Mouse (Mus musculus): Measurements from ENCODE around the gene Ppp2r5e. TPM values are rescaled to one million over a fixed set of nuclear protein-coding genes. Genes with fewer than 3 reads are reported as not detected.

Ppp2r5e gene
- polyA plus RNA-seq, 1 experiment from 2014 or later = 7.9 TPM

DNA sequence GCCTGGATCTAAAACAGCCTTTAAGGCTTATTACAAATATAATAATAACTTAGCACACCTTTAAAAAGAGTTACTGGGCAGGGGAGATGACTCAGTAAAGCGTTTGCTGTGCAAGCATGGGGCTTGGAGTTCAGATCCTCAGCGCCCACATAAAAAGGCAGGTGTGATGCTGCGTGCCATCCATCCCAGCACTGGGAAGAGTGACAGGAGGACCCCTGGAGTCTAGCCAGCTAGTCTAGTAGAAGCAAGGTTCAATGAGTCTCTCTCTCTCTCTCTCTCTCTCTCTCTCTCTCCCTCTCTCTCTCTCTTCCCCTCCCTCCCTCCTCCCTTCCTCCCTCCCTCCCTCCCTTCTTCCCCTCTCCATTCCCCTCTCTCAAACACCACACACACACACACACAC is 19.5 kb upstream of the Ppp2r5e start:
- no peaks in the 10 kb centered on the region for H3K9me3 ChIP-seq (replicated peaks)
- WGBS (ENCODE audit: insufficient replicate concordance) = 56% methylated on average over 3 of the region's 3 CpGs
- no peak overlapping the region for H3K9ac ChIP-seq
- H3K4me3 ChIP-seq = no peak overlapping the region
- H3K4me1 ChIP-seq = peaks cover 6% of the 10 kb centered on the region; the same call in 1 of the 2 replicates
- no peak for ATAC-seq
- H3K36me3 ChIP-seq = no peaks in the 10 kb centered on the region
- H3K4me2 ChIP-seq = peak overlapping the region; percentile 51; the same call in 1 of the 2 replicates
- H3K27ac ChIP-seq = no peak overlapping the region
- H3K27me3 ChIP-seq (replicated peaks) = peaks cover 22% of the 10 kb centered on the region

DNA sequence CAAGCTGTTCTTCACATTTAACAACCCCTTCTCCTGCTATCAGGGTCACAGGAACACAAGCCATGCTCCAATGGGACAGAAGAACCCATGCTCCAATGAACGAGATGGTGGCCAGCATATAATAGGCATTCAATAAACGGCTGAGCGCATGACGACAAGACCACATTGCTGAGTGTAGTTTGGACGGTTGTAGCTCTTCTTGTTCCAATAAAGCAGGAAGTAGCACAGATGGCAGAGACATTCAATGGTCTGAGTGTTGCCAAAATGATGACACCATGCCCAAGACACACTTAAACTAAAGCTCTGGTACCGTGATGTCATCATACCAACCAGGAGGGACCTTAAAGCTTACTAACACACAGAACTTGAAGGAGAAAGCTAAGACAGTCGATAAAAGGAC is 16.7 kb upstream of the Ppp2r5e start:
- ATAC-seq = no peak
- WGBS (ENCODE audit: insufficient replicate concordance) = 71% methylated on average over 7 of the region's 7 CpGs
- H3K9ac ChIP-seq = no peak overlapping the region

DNA sequence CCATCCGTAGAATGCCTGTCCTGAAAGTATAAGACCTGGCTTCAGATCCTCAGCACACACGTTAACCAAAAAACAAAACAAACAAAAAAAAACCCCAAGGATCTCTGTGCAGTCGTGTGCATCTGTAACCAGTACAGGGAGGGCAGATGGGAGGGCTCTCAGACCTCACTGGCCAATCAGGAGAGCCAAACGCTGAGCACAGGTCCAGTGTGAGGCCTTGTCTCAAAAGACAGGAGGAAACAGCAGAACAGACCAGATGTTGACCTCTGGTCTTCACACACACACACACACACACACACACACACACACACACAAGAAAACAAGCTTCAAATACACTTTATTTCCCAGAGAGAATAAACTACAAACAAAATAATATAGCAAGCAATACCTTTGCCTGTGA is 3.4 kb upstream of the Ppp2r5e start:
- no peaks in the 10 kb centered on the region for H3K27me3 ChIP-seq (replicated peaks)
- 28% methylated on average over 4 of the region's 4 CpGs for WGBS (ENCODE audit: insufficient replicate concordance)
- peaks cover 28% of the 10 kb centered on the region for H3K4me1 ChIP-seq
- H3K4me3 ChIP-seq = no peak overlapping the region
- H3K9me3 ChIP-seq (replicated peaks) = no peaks in the 10 kb centered on the region
- 0 out of 2 replicates have a peak overlapping the region, but pooled peaks have one; percentile 14 for H3K27ac ChIP-seq
- no peaks in the 10 kb centered on the region for H3K36me3 ChIP-seq
- peak overlapping the region; percentile 42 for H3K4me2 ChIP-seq
- ATAC-seq = no peak; the same call in 1 of the 2 replicates
- H3K9ac ChIP-seq = no peak overlapping the region

More for the DNA sequence above, 16.7 kb upstream of the Ppp2r5e start:
- Histone ChIP-seq H3K27ac (no peak overlapping the region), H3K4me3 (no peak overlapping the region), H3K4me1 (peaks cover 6% of the 10 kb centered on the region; the same call in 1 of the 2 replicates), H3K36me3 (no peaks in the 10 kb centered on the region), H3K4me2 (no peak overlapping the region), H3K9me3 (replicated peaks) (no peaks in the 10 kb centered on the region), H3K27me3 (replicated peaks) (peaks cover 22% of the 10 kb centered on the region)

DNA sequence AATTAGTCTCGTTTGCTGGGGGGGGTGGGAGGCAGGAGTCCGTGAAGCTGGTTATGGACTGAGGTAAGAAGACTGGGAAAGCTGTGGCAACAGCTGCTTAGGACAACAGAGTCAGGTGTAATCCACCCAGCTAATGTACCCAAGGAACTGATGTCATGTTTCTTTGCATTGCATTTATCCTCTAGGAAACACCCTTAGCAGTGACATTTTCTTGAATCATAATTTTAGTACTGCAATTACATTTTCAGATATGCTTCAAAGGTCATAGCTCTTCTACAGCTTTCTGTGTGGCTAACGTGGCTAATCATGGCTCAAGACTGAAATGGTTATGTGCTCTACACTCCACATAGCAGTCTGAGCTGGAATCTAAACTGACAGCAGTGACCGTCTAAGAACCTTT is 2.9 kb upstream of the Ppp2r5e start:
- no peak overlapping the region for H3K9ac ChIP-seq
- no peaks in the 10 kb centered on the region for H3K27me3 ChIP-seq (replicated peaks)
- H3K36me3 ChIP-seq = no peaks in the 10 kb centered on the region
- no peaks in the 10 kb centered on the region for H3K9me3 ChIP-seq (replicated peaks)
- 68% methylated on average over 4 of the region's 4 CpGs for WGBS (ENCODE audit: insufficient replicate concordance)
- peak overlapping the region; percentile 42 for H3K4me2 ChIP-seq
- 0 out of 2 replicates have a peak overlapping the region, but pooled peaks have one; percentile 14 for H3K27ac ChIP-seq
- H3K4me3 ChIP-seq = no peak overlapping the region
- peaks cover 33% of the 10 kb centered on the region for H3K4me1 ChIP-seq
- no peak for ATAC-seq

DNA sequence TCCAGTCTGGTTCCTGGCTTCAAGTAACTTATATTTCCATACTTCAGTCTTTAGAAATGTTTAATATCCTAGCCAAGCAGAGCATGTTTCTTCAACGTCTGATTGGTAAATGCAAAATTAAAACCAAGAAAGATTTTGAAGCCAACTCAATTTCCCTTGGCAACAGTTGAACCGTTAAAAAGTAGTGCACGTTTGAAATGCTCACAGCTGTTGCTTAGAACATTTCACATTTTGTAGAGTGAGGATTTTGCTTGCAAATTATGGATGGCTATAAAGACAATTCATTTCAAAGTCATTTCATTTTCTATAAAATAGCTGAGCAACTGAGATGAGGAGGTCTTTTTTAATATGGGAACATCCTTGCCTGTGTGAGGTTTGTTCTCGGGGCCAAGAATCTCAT is 1.7 kb upstream of the Ppp2r5e start:
- Histone ChIP-seq H3K9me3 (replicated peaks) (no peaks in the 10 kb centered on the region), H3K27ac (no peak overlapping the region), H3K9ac (no peak overlapping the region), H3K27me3 (replicated peaks) (no peaks in the 10 kb centered on the region), H3K36me3 (peaks cover 6% of the 10 kb centered on the region), H3K4me1 (peaks cover 38% of the 10 kb centered on the region), H3K4me3 (no peak overlapping the region), H3K4me2 (no peak overlapping the region)
- no peak for ATAC-seq
- 81% methylated on average over 4 of the region's 4 CpGs for WGBS (ENCODE audit: insufficient replicate concordance)

DNA sequence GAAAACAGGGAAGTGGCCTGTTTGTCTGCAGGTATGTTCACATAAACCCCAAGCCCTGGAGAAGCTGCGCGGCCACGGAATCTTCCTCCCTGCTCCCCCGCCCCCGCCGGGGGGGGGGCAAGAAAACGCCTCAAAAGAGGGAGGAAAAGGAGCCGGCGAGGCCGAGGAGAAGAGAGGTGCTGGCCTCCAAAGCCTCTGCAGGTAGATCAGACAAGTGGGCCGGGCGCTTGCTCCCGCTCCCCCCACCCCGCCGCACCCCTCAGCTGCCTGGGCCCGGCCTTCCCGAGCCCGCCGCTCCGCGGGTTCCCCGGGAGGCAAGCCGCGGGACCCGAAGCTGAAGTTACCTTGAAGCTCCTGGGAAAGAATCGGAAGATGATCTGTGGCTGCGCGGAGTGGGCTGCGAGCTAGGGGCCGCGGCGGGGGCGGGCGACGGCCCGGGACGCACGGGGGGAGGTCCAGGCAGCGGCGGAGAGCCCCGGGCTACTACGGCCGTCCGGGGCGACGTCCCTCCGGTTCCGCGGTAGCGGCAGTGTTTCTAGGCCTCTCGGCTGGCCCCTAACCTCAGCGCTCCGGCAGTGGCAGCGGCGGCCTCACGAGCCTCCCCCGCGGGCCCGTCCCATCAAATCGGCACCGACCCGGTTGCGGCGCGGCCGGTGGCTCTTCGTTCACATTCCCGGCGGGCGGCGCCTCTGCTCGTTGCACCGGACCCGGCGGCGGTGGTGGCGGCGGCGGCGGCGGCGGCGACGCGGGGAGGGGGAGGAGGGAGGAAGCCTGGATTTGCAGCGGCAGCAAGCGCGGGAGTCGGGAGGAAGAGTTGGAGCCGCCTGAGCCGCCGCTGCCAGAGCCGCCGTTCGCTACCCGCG is 523 bp downstream of the Ppp2r5e start:
- ATAC-seq = peak; percentile 36
- peaks cover 36% of the 10 kb centered on the region for H3K4me1 ChIP-seq
- H3K27ac ChIP-seq = peak overlapping the region; percentile 95
- H3K4me2 ChIP-seq = peak overlapping the region; percentile 96
- H3K9me3 ChIP-seq (replicated peaks) = no peaks in the 10 kb centered on the region
- under 1% methylated on average over 71 of the region's 97 CpGs for WGBS (ENCODE audit: insufficient replicate concordance)
- peak overlapping the region; percentile 100 for H3K4me3 ChIP-seq
- H3K9ac ChIP-seq = peak overlapping the region; percentile 97
- H3K27me3 ChIP-seq (replicated peaks) = no peaks in the 10 kb centered on the region
- peaks cover 23% of the 10 kb centered on the region for H3K36me3 ChIP-seq

DNA sequence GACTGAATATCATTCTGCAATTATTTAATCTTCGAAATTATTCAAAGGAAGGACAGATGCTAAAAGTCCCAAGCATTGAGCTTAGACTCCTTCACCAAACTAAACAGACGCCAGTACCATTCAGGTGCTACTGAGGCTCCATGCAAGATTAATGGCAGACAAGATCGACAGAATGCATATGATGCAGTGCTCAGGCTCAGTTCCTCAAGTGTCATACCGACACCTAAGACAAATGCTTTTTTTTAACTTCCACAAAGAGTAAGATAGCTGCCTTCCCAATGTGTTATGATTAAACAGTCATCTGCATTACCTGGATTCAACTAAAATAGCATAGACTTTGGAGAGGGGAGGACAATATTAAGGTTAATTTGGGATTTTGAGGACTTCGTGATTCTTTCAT is 1.6 kb downstream of the Ppp2r5e start:
- H3K9ac ChIP-seq = peak overlapping the region; percentile 97
- peaks cover 34% of the 10 kb centered on the region for H3K36me3 ChIP-seq
- H3K9me3 ChIP-seq (replicated peaks) = no peaks in the 10 kb centered on the region
- H3K4me1 ChIP-seq = peaks cover 27% of the 10 kb centered on the region
- H3K27me3 ChIP-seq (replicated peaks) = no peaks in the 10 kb centered on the region
- 42% methylated on average over 5 of the region's 5 CpGs for WGBS (ENCODE audit: insufficient replicate concordance)
- peak overlapping the region; percentile 96 for H3K4me2 ChIP-seq
- no peak overlapping the region for H3K27ac ChIP-seq
- ATAC-seq = no peak
- peak overlapping the region; percentile 100 for H3K4me3 ChIP-seq

DNA sequence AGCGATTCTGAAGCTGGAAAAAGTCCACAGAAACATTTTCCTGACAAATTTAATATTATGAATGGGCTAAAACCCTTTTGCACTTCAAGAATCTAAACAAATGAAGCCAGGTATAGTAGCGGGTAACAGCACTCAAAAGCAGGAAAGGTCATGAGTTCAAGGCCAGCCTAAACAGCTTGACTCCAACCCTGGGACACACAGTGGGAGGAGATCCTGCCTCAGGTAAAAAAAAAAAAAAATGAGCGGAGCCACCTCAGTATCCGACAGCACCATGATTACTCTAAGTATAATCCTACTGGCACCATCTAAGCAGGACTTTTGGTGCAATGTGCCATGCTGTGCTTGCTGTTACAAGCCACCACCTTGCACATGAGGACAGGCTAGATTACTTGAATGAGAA is 2.2 kb downstream of the Ppp2r5e start:
- Histone ChIP-seq H3K4me2 (peak overlapping the region; percentile 96), H3K4me3 (peak overlapping the region; percentile 100; the same call in 1 of the 2 replicates), H3K27me3 (replicated peaks) (no peaks in the 10 kb centered on the region), H3K4me1 (peaks cover 21% of the 10 kb centered on the region), H3K9me3 (replicated peaks) (no peaks in the 10 kb centered on the region), H3K9ac (no peak overlapping the region), H3K36me3 (peaks cover 40% of the 10 kb centered on the region), H3K27ac (no peak overlapping the region)
- 79% methylated on average over 4 of the region's 4 CpGs for WGBS (ENCODE audit: insufficient replicate concordance)
- ATAC-seq = no peak

DNA sequence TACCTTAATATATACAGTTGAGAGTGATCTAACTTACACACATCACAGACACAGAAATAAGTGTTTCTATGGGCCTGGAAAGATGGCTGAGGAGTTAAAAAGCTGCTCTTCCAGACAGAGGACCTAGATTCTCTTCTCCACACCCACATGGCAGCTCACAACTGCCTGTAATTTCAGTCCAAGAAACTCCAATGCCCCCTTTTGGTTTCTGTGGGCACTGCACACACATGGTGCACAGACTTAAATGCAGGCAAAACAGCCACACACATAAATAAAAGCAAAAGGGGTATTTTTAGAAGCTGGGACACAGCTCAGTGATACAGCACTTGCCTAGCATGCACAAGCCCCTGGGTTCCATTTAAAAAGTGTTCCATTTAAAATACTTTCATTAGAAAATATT is 8.5 kb downstream of the Ppp2r5e start:
- no peak overlapping the region for H3K9ac ChIP-seq
- no peaks in the 10 kb centered on the region for H3K27me3 ChIP-seq (replicated peaks)
- peaks cover 71% of the 10 kb centered on the region for H3K36me3 ChIP-seq
- H3K4me3 ChIP-seq = no peak overlapping the region
- H3K4me2 ChIP-seq = no peak overlapping the region
- H3K27ac ChIP-seq = no peak overlapping the region
- no peak for ATAC-seq
- H3K9me3 ChIP-seq (replicated peaks) = no peaks in the 10 kb centered on the region
- 0 out of 2 replicates have a peak, but pooled peaks cover 3% of the 10 kb centered on the region for H3K4me1 ChIP-seq

DNA sequence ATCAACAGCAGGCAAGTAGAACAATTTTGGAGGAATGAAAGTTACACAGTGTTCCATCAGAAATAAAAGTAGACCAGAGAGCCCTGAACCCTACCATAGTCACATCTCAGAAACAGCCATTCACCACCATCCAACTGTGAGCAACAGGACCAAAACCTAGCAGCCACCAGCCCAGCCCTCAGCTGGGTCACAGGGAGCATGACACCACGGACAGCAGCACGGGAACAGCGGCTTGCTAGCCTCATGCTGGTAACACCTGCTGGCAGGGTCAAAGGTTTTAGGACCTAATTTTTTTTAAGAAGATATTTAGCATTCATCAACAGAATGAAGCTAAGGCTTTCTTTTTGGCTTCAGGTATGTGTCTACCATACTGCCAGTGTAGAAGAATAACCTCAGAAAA is 12.3 kb downstream of the Ppp2r5e start:
- peaks cover 45% of the 10 kb centered on the region for H3K36me3 ChIP-seq
- H3K27ac ChIP-seq = no peak overlapping the region
- H3K9me3 ChIP-seq (replicated peaks) = no peaks in the 10 kb centered on the region
- no peak overlapping the region for H3K9ac ChIP-seq
- no peak overlapping the region for H3K4me3 ChIP-seq
- no peak overlapping the region for H3K4me2 ChIP-seq
- no peak for ATAC-seq
- WGBS (ENCODE audit: insufficient replicate concordance) = 86% methylated on average over 3 of the region's 3 CpGs
- H3K27me3 ChIP-seq (replicated peaks) = no peaks in the 10 kb centered on the region
- peaks cover 11% of the 10 kb centered on the region for H3K4me1 ChIP-seq

DNA sequence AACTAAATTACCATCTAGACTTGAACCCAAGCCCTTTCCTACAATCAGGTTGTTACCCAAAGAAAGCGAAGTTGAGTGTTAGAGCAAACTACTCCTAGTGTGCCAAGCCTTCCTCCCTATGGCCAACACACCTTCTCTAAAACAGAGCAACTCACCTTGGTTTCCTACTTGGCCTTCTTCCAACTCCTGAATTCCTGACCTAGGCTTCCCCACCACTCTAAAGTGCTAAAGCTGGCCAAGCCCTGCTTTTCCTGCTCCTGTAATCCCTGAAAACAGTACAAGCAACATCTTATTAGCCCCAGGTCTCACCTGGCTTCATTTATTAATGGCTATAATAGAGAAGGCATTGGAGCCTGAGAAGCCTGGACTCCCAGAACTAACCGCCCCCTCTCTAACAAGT is 17.0 kb downstream of the Ppp2r5e start:
- peaks cover 39% of the 10 kb centered on the region for H3K4me1 ChIP-seq
- 0 out of 2 replicates have a peak overlapping the region, but pooled peaks have one; percentile 1 for H3K27ac ChIP-seq
- H3K27me3 ChIP-seq (replicated peaks) = no peaks in the 10 kb centered on the region
- peaks cover 13% of the 10 kb centered on the region for H3K36me3 ChIP-seq
- no peak overlapping the region for H3K4me3 ChIP-seq
- no peaks in the 10 kb centered on the region for H3K9me3 ChIP-seq (replicated peaks)
- H3K9ac ChIP-seq = no peak overlapping the region
- 91% methylated on average over 2 of the region's 2 CpGs for WGBS (ENCODE audit: insufficient replicate concordance)
- H3K4me2 ChIP-seq = no peak overlapping the region
- no peak for ATAC-seq

DNA sequence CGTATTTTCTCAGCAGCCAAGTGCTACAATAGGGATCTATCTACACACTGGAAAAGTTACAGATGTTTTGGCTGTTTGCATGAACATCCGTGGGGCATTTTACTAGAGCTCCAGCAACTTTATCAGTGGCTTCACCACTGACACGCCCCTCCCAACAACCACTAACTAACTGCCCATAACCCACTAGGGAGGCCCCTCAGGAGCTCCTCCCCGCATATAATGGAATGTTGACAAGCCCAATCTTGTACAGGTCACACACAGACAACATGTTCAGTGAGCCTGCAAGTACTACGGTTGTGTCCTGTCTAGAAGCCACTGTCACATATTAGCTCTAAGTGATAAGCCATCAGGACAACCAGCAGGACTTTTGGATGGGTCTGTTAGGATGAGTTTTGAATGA is 18.8 kb downstream of the Ppp2r5e start:
- WGBS (ENCODE audit: insufficient replicate concordance) = 23% methylated on average over 5 of the region's 5 CpGs
- peak; percentile 85 for ATAC-seq
- peaks cover 55% of the 10 kb centered on the region for H3K4me1 ChIP-seq
- no peaks in the 10 kb centered on the region for H3K27me3 ChIP-seq (replicated peaks)
- peak overlapping the region; percentile 50 for H3K4me2 ChIP-seq
- no peaks in the 10 kb centered on the region for H3K9me3 ChIP-seq (replicated peaks)
- H3K27ac ChIP-seq = peak overlapping the region; percentile 67
- no peak overlapping the region for H3K9ac ChIP-seq
- no peak overlapping the region for H3K4me3 ChIP-seq
- peaks cover 5% of the 10 kb centered on the region for H3K36me3 ChIP-seq
